Mouse (Mus musculus): Measurements from ENCODE around the gene Hoxd8.

Hoxd8 gene

GRCm38 (mm10) chr2:74714881-74715280, 10.5 kb downstream of the Hoxd8 start:
- DNase-seq (ENCODE audit: low spot score): no peak

- DNase-seq (ENCODE audit: low spot score): no peak
These were observed 11.3 kb downstream of the Hoxd8 start for GRCm38 (mm10) chr2:74715504-74716241.

GRCm38 (mm10) chr2:74720384-74720783, 16.0 kb downstream of the Hoxd8 start:
- no peak for DNase-seq (ENCODE audit: low spot score)

DNA sequence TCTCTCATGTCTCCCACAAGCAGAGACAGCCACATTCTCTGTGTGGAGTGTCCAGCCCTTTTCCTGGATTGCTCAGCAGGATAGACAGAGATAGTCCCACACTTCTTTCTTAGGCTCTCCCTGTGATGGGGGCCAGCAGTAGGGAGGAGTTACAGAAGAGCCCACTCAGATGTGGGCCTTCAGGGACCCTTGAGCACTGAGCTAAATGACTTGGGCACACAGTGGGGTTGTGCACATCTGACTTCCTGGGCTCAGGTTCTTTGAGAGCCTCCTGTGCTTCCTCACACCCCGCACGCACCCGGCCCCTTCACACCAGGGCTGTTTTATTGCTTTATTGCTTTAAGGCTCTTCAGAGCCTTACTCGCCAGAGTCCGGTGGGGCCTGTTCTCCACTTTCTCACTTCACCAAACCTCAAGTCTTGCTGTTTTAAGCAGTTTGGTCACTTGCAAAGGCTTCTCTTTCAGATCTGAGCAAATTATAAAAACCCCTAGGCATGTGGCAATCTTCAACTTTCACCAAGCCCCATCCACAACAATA, 16.6 kb downstream of the Hoxd8 start:
- no peak for DNase-seq (ENCODE audit: low spot score)

DNA sequence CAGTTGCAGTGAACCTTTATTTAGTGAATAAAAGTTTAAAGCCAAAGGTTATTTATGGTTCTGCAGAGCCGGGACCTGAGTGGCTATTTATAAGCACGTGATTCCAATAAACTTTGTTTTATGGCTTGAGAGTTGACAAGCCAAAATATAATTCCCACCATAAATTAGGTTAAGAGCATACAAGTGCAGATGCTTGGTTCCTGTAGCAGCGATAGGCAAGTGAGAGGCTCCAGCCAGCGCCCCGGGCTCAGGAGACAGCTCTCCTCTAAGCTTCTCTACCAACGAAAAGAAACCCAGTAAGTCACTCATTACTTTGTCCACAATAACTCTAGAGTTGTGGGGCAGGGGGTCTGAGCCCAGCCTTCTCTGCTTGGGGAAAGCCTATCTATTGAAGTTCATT, 17.5 kb downstream of the Hoxd8 start:
- DNase-seq (ENCODE audit: low spot score): no peak

- DNase-seq (ENCODE audit: low spot score): no peak
These were observed 18.5 kb downstream of the Hoxd8 start for GRCm38 (mm10) chr2:74722949-74723348.

GRCm38 (mm10) chr2:74724244-74725015, 20.0 kb downstream of the Hoxd8 start:
- DNase-seq (ENCODE audit: low spot score): no peak

GRCm38 (mm10) chr2:74725171-74725570, 20.8 kb downstream of the Hoxd8 start:
- no peak for DNase-seq (ENCODE audit: low spot score)

DNA sequence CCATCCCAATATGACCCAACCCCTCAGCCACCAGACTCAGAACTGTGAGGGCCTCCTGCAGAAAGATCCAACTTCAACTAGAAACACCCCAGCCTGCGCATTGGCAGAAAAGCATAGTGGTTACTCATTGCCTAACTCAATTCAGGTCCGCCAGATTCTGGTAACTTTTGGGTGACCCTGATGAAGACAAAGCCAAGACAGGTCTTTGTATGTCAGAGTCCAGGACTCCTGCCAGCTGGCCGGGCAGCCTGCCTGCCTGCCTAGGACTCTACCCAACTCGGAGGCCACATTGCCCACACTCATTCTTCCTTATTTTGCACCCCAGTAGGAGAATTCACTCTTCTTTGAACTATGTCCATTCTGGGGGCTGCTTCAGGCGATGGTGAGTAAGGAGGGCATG, 22.1 kb downstream of the Hoxd8 start, which contains the start of gene Gm28230:
TSS of gene Gm28230 (plus strand) at position 178 of the 400 bp plus-strand sequence.
- DNase-seq (ENCODE audit: low spot score): no peak

GRCm38 (mm10) chr2:74726973-74727639, 22.7 kb downstream of the Hoxd8 start:
- no peak for DNase-seq (ENCODE audit: low spot score)

GRCm38 (mm10) chr2:74727640-74728302, 23.4 kb downstream of the Hoxd8 start:
- no peak for DNase-seq (ENCODE audit: low spot score)

DNA sequence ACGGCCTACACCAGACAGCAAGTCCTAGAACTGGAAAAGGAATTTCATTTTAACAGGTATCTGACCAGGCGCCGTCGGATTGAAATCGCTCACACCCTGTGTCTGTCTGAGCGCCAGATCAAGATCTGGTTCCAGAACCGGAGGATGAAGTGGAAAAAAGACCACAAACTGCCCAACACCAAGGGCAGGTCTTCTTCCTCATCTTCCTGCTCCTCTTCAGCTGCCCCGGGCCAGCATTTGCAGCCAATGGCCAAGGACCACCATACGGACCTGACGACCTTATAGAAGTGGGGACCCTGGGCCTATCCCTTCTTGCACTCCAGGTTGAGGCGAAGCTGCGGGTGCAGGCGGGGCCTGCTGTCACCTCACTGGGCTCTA, 23.9 kb downstream of the Hoxd8 start:
- DNase-seq (ENCODE audit: low spot score): no peak

- no peak for DNase-seq (ENCODE audit: low spot score)
These were observed 25.9 kb downstream of the Hoxd8 start for GRCm38 (mm10) chr2:74730331-74730730.

DNA sequence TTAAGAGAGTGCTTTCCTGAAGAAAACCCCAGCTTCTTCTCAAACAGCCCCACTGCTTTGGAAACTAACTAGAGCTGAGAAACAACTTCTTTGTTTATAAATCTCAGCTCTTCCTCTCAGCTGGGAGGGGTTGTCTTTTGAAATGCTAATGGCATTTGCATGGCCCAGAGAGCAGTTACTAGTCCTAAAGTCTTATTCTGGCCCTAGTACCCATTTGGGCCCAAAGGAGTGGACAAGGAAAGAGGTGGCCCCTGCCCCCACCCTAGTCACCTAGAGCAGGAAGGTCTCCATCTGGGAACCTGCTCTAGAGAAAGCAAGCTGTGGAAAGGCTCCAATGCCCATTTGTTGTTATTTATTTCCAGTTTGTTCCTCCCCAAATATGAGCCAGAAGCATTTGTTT, 26.6 kb downstream of the Hoxd8 start:
- no peak for DNase-seq (ENCODE audit: low spot score)

- DNase-seq (ENCODE audit: low spot score): no peak
These were observed 27.5 kb downstream of the Hoxd8 start for GRCm38 (mm10) chr2:74731799-74732512.

DNA sequence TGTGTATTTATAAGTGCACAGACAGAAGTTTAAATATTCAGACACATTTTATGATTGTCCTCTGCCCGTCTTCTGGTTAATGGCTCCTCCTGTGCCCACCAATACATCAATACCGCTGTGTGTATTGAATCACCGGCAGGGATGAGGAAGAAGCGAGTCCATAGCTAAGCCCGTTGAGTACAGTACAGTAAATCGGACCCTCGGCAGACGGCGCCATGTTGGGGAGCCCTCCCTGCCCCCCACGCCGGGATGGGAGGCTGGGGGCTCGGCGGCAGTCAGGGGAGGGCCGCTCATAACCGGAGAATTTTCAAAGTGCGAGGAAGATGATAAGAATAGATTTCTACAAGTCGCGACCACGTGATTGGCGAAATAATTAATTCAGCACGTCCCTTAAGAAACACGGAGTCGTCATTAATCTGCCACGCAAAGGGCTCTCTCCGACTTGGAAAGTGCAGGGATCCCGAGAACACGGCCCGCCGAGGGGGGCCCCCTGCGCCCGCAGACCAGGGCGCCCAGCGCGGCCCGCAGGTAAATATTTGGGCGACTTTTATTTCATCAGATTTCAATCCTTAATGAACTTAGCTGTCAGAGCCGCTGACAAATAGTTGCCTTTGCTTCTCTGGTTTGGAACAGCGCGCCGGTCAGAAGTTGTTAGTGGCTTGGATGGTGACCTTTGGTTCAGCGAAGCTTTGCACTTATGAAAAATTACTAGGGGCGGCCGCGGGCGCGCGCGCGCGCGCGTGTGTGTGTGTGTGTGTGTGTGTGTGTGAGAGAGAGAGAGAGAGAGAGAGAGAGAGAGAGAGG, 28.3 kb downstream of the Hoxd8 start:
- DNase-seq (ENCODE audit: low spot score): no peak

- no peak for DNase-seq (ENCODE audit: low spot score)
These were observed 28.9 kb downstream of the Hoxd8 start for GRCm38 (mm10) chr2:74733317-74733661.

DNA sequence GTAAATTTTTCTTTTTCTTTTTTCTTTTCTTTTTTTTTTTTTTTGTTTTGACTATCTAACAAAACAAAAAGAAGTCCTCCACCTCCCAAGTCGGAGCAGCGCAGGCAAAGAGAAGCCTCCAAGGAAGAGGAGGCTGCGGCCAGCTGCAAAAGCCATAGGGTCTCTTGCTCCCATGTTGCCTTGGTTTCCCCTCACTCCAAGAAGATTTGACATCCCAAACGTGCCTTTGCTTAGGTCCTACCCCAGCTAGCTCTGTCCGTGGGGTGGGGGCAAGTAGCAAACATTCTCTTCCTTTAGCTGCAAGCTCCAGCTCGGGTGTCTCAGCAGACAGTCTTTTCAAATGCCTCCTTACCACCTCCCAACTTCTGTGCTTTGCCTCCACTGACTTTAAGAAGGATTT, 29.4 kb downstream of the Hoxd8 start:
- DNase-seq (ENCODE audit: low spot score): no peak

DNA sequence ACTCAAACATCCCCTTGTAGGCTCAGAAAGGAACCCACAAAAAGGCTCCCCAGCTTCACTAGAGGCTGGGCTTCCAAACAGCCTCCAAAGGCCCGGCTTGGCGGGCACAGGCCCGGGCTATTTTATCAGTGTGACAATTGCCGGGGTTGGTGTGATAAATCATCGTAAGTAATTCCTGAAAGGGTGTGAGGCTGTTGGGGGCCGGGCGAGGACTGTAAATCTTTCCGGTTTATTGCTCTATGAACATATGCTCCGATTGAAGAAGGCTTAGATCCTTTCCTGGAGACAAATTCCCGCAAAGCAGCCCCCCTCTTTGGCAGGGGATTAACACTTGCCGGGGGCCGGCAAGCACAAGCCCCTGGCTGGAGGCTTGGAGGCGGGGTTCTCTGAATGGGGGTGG, 30.0 kb downstream of the Hoxd8 start:
- no peak for DNase-seq (ENCODE audit: low spot score)

- DNase-seq (ENCODE audit: low spot score): no peak
These were observed 30.8 kb downstream of the Hoxd8 start for GRCm38 (mm10) chr2:74734996-74735811.
